Mouse (Mus musculus): ENCODE results near the gene Gm12888.
"Not testable (repeated sequence)": the region's sequence is repeated elsewhere in the genome, so short reads cannot be mapped to it uniquely, and the experiment has no call there.

Gm12888 gene

DNA sequence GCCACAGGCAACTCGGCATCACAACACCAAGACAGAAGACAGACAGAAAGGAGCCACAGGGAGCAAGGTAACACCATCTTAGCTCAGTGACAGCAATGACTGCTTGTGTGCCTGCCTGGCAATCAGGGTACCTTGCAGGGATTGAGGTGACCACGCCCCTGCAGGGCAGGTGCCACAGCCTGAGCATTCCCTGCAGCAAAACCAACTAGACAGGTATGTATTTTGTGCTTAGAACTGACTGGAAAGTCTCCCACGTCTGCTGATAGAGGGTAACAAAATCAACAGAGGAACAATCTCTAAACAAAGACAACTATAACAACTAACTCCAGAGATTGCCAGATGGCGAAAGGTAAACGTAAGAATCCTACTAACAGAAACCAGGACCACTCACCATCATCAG lies at the start of gene Gm12888:
Gm12888 (minus strand) TSS at position 101 of the 400 bp plus-strand sequence.
- not testable (repeated sequence) for DNase-seq (ENCODE audit: low read depth, low spot score)
